Mouse (Mus musculus) T-helper 2 cell (primary cell): Measurements from ENCODE around the gene Robo1.

Experiments
- in situ Hi-C: fragments of 300-600 bp; cut with MboI, MseI; formaldehyde crosslinking; loops from one replicate; pipeline ENCODE4 v1.15.1; 2025; ENCODE audit warnings: high pct_unique_total_duplicates

The Robo1 gene

GRCm38 (mm10) chr16:72995955-72996535 is 687.9 kb downstream of the Robo1 start:
- in situ Hi-C loops = no loop called here

DNA sequence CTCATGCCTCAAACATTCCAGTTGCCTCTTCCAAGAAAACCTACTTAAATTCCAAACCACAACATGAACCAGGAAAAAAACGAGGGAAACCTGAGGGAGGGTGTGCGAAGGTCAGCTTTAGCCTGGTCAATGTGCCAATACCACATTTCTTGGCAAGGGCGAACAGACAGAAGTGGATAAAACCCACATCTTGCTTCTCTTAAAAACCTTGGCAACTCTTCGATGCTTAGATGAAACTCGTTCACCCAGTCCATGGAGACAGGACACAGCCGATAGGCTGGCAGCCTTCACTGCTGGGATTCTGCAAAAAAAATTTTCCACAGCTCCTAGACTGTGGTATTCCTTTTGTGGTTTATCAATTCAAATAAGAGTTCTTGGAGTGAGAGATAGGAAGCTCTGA is 690.6 kb downstream of the Robo1 start:
- in situ Hi-C loops = no loop called here

- in situ Hi-C loops = no loop called here
These were observed 694.6 kb downstream of the Robo1 start for GRCm38 (mm10) chr16:73002685-73003084.

GRCm38 (mm10) chr16:73004601-73005000 is 696.5 kb downstream of the Robo1 start:
- in situ Hi-C loops = no loop called here

GRCm38 (mm10) chr16:73005831-73006230 is 697.7 kb downstream of the Robo1 start:
- in situ Hi-C loops = no loop called here

DNA sequence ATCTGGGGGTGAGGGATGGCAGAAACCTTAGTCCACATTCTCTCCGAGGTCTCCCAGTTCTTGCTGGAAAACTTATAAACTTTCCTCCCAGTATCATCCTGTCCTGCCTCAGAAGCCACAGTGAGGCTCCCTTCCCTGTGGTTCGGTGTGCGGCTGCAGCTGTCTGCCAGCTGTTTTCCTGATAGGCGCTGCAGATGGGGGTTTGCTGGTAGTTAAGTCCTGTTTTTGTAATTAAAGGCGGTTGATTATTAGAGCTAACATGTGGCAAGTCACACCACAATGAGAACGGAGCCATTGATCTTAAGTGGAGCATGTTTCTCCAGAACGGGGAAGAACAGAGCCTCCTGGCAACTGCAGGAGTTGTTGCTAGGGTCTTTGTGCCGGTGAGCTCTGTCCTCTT is 699.3 kb downstream of the Robo1 start:
- in situ Hi-C loops = no loop called here

- in situ Hi-C loops = no loop called here
These were observed 703.2 kb downstream of the Robo1 start for GRCm38 (mm10) chr16:73011313-73011712.

DNA sequence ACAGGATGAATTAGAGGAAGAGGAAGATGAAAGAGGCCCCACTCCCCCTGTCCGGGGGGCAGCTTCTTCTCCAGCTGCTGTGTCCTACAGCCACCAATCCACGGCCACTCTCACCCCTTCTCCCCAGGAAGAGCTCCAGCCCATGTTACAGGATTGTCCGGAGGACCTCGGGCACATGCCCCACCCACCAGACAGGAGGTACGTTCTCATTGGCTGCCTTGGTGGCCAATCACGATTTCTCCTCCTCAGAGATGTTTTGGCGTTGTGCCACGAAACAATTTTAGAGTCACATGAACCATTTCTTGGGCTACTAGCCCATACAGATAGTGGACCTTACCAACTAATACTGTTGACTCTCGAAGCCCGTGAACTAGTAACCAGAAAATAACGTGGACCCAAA is 704.8 kb downstream of the Robo1 start:
- in situ Hi-C loops = no loop called here

- in situ Hi-C loops = no loop called here
These were observed 706.4 kb downstream of the Robo1 start for GRCm38 (mm10) chr16:73014544-73014943.

- in situ Hi-C loops = no loop called here
These were observed 707.9 kb downstream of the Robo1 start for GRCm38 (mm10) chr16:73015976-73016375.

GRCm38 (mm10) chr16:73016801-73017200 is 708.7 kb downstream of the Robo1 start:
- in situ Hi-C loops = no loop called here

DNA sequence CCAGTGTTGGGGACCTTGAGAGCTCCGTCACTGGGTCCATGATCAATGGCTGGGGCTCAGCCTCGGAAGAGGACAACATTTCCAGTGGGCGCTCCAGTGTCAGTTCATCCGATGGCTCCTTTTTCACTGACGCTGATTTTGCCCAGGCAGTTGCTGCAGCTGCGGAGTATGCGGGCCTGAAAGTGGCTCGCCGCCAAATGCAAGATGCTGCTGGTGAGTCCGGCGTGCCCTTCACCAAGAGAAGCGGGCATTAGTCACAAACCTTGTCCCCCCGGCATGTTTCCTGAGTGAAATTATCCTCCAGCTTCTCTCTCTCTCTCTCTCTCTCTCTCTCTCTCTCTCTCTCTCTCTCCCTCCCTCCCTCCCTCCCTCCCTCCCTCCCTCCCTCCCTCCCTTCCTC is 716.2 kb downstream of the Robo1 start:
- in situ Hi-C loops = no loop called here

DNA sequence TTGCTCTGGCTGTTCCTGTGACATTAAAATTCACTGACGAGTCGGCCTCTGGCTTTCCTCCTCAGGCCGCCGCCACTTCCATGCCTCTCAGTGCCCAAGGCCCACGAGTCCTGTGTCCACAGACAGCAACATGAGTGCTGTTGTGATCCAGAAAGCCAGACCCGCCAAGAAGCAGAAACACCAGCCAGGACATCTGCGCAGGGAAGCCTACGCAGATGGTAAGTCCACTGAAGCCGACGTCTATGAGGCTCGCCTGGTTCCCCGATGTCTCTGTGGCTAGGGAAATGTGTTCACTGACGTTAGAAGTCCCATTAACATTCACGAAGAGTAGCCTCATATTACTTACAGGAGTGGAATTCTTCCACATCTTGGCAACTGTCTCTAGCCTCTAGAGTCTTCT is 719.6 kb downstream of the Robo1 start:
- in situ Hi-C loops = no loop called here

DNA sequence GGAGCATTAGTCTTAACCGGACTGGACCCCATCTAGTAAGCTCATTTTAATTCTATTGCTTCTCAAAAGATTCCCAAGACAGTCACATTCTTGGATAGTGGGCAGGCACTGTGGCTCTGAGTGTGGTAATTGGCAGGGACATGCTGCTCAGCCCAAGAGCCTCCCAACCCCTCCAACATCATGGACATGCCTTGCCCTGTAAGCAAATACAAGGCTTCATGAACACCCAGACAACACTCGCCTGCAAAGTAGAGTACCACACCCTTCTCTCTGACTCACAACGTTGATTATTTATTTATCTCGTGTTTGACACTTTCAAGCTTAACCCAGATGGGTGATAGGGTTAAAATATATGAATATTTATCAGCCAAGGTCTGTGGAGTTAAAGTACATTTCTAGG is 722.9 kb downstream of the Robo1 start:
- in situ Hi-C loops = no loop called here

DNA sequence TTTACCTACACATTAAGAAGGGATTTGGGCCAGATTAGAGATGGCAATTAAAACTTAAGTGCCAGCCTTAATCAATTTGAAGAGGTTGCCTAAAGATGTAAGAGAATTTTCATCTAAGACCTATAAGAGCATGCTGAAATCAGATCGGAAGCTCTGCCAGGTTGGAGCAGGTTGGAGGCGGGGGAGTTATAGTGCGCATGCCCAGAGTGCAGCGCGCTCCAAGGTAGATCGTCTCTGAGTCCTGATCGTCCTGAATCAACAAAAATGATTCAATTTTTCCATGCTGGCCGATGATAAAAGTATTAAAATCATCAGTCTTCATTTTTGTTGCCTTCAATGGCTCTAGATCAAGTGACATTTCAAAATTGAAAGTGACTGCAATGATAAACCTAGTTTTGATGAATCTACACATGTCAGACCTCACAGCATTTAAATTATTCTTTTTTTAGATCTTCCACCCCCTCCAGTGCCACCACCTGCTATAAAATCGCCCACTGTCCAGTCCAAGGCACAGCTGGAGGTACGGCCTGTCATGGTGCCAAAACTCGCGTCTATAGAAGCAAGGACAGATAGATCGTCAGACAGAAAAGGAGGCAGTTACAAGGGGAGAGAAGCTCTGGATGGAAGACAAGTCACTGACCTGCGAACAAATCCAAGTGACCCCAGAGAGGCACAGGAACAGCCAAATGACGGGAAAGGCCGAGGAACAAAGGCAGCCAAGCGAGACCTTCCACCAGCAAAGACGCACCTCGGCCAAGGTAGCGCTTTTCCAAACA is 727.3 kb downstream of the Robo1 start:
- in situ Hi-C loops = no loop called here

GRCm38 (mm10) chr16:73038552-73038951 is 730.4 kb downstream of the Robo1 start:
- in situ Hi-C loops = no loop called here

DNA sequence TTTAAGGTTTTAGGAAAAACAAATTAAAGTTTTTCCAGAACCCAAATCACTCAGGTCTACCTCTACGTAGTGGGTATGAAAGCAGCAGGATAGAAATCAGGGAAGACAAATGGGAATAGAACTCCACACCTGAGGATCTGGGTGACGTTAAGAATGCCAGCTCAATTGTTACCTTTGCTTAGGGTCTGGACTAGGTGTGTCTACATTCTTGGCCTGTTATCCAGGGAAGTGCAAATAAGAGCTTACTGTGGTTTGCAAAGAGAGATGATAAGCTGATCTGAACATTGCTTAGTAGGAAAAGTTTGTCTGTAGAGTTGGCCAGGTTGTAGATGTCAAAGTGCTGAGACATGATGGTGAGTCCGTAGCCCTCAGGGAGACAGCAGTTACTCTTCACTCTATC is 754.4 kb downstream of the Robo1 start:
- in situ Hi-C loops = no loop called here

GRCm38 (mm10) chr16:73067782-73068181 is 759.7 kb downstream of the Robo1 start:
- in situ Hi-C loops = no loop called here

DNA sequence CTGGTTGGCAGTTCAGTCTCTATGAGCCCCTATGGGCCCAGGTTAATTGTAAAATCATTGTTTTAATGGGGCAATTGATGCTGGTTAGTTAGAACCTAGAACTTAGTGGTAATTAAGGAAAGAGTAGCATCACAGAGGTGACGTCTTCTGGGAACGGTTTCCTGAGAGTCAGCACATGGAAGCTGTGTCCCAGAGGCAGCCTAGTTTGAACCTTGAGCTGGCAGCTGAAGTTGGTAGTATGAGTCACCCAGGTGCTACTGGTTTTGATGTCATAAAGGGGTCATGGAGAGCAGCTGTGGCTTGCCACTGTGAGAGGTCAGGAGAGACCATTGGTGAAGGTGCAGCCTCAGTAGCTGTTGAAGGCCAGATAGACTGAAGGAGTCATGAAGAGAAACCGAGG is 763.9 kb downstream of the Robo1 start:
- in situ Hi-C loops = no loop called here

GRCm38 (mm10) chr16:73072883-73073282 is 764.8 kb downstream of the Robo1 start:
- in situ Hi-C loops = no loop called here

- in situ Hi-C loops = no loop called here
These were observed 774.3 kb downstream of the Robo1 start for GRCm38 (mm10) chr16:73082420-73082819.

- in situ Hi-C loops = no loop called here
These were observed 775.0 kb downstream of the Robo1 start for GRCm38 (mm10) chr16:73083077-73083476.
